Mouse (Mus musculus): Measurements from ENCODE around the gene Srpx. TPM values are rescaled to one million over a fixed set of nuclear protein-coding genes. Genes with fewer than 3 reads are reported as not detected.
A peak's percentile ranks its signal among the peaks of the same experiment; 100 is the strongest.

Gene Srpx
- total RNA-seq, 2 experiments from 2014 or later, result 4.9 to 5.3 TPM

DNA sequence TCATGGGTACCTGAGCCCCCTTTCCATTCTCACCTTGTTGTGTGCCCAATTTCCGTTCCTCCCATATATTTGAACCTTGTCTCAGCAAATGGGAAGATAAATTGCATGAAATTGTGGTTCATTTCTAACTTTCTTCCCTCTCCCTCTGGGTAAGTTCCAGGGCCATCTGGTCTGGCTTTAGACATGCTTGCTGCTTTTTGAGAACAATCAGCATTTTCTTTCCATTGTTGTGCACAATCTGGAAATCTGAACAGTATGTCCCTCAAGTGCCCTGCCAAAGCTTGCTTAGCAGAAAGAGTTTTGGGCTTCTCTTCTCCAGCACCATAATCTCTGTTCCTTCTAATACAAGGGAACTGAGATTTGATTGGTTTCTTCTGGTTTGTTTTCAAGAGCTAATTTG lies 53.7 kb downstream of the Srpx start:
- intact Hi-C loops (cut with DNase I), result no loop called here
- H3K27ac ChIP-seq, result peak overlapping the region; percentile 4; the same call in 1 of the 2 replicates
- no peak for TF ChIP-seq CTCF (IDR thresholded peaks at IDR 0.05)
- H3K4me3 ChIP-seq, result no peak overlapping the region
- DNase-seq, result no peak

DNA sequence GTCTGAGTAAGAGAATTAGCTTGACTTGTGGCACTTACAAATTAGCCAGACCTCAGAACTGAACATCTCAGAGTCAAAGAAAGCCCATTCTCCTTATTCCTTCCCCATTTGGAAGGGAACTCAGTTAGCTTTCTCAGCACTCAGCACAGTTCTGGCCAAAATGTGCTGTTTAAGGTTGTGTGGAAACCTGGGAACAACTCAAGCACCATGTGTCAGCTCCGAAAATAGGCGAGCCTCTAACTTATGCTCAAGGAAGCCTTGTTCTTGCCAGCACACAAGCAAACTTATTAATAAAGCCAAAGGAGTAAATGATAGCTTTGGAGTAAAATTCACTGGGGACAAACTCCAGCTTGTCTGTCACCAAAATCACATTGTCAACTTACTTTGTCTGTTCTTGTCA lies 54.1 kb downstream of the Srpx start:
- intact Hi-C loops (cut with DNase I), result no loop called here
- no peak overlapping the region for H3K4me3 ChIP-seq
- TF ChIP-seq CTCF (IDR thresholded peaks at IDR 0.05), result no peak
- no peak for DNase-seq
- H3K27ac ChIP-seq, result peak overlapping the region; percentile 4; the same call in 1 of the 2 replicates

DNA sequence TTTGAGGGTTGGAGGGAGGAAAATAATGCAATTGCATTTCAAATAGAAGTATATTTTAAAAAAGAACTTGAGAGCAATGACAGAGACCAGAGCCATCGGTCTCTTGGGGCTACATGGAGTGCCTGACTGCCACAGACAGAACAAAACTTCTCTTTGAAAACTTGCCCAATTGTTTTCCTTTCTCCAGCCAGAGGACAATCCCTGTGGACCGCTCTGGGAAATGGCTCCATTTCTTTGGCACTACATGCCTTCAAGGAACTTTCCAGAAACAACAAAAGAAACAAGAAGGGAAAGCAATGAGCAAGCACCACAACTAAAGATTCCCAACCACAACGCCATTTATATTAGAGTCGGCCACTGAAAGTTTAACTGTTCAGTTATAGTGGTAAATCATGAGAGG lies 55.3 kb downstream of the Srpx start:
- no peak for TF ChIP-seq CTCF (IDR thresholded peaks at IDR 0.05)
- intact Hi-C loops (cut with DNase I), result no loop called here
- DNase-seq, result peak; percentile 19
- no peak overlapping the region for H3K4me3 ChIP-seq
- H3K27ac ChIP-seq, result no peak overlapping the region

DNA sequence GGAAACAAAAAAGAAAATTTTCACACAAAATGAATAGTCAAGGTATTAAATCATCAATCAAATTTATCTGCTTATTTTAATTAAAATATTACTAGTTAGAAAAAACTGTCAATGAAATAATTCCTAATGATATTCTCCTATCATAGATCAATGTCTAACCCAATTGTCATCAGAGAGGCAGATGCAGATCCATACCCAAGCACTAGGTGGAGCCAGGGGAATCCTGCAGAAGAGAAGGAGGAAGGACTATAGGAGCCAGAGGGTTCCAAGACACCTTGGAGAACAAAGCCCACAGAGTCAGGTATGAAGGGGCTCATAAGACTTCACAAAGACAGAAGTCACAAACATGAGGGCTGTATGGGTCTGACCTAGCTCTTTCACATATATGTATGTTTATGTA lies 82.8 kb downstream of the Srpx start:
- no peak overlapping the region for H3K4me3 ChIP-seq
- intact Hi-C loops (cut with DNase I), result no loop called here
- H3K27ac ChIP-seq, result no peak overlapping the region
- peak; percentile 50 for TF ChIP-seq CTCF (IDR thresholded peaks at IDR 0.05)
- DNase-seq, result no peak

DNA sequence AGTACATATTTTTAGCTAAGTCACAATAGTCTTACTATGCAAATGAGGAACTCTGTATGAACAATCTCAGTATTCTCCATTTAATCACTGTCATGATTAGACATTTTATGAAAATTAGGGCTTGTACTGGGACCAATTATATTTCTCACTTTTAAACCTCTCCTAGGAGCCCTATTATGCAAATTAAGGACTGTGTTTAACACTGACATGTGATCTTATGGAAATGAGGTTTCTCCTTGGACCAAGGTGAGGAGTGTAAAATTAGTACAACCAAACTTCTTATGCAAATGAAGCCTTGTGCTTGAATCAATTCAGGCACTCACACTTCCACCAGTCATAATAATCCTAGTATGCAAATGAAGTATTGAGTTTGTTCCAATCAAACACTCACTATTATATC lies 107.3 kb downstream of the Srpx start:
- no peak overlapping the region for H3K4me3 ChIP-seq
- H3K27ac ChIP-seq, result no peak overlapping the region
- no peak for TF ChIP-seq CTCF (IDR thresholded peaks at IDR 0.05)
- no peak for DNase-seq
- intact Hi-C loops (cut with DNase I), result no loop called here

DNA sequence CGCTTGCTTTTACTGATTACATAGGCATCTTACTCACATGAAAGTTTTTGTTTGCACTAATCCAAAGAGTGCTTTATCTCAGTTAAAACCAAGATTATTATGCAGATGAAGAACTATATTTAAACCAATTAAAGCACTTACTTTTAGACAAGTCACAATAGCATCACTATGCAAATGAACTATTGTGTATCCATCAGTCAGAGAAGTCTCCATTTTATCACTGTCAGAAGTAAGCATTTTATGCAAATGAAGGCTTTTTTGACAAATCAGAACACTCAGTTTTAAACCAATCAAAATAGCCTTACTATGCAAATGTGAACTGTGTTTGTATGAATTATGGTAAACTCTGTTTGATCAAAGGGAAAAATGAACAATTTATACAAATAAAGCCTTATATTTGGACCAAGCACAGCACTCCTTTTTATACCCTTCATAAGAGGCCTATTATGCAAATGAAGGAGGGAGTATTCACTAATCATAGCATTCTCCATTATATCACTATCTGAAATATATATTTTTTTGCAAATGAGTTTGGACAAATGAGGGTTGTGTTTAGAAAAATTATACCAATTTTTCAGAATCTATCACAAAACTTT lies 109.7 kb downstream of the Srpx start:
- Histone ChIP-seq H3K27ac (no peak overlapping the region), H3K4me3 (no peak overlapping the region)
- intact Hi-C loops (cut with DNase I), result no loop called here
- no peak for DNase-seq
- no peak for TF ChIP-seq CTCF (IDR thresholded peaks at IDR 0.05)

DNA sequence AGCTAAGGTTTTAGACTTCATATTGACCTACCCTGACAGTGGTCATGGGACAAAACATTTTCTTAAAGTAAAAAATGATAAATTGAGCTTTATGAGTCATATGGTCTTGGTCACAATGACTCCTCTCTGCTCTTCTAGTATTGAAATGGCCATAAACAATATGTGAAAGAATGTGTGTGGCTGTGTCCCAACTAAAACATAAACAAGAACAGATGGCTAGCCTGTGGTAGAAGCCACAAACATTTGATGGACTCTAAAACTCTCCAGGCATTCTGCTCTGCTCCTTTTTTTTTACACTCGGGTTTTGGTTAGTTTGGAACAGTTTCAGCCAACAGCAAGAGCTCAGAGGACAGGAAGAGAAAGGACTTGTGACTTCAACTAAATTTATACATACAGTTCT lies 111.6 kb downstream of the Srpx start:
- H3K27ac ChIP-seq, result no peak overlapping the region
- DNase-seq, result no peak
- intact Hi-C loops (cut with DNase I), result no loop called here
- TF ChIP-seq CTCF (IDR thresholded peaks at IDR 0.05), result no peak
- H3K4me3 ChIP-seq, result no peak overlapping the region

DNA sequence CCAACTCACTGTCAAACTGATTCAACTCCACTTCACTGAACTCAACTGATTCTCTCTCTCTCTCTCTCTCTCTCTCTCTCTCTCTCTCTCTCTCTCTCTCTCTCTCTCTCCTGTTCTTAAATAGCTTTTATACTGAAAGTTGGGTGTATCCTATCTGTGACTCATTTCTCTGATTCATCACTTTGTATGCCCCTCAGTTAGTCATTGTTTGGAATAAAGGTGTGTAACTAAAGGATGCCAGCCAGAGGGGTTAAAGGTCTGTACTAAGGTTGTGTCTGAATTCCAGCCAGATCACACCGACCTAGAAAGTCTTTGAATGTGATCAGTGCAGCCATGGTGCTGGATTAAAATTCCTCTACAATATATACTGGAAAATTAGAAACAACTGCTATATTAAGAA lies 116.8 kb downstream of the Srpx start:
- no peak for TF ChIP-seq CTCF (IDR thresholded peaks at IDR 0.05)
- Histone ChIP-seq H3K4me3 (no peak overlapping the region), H3K27ac (no peak overlapping the region)
- intact Hi-C loops (cut with DNase I), result no loop called here
- DNase-seq, result no peak

Other genes with a start within 250 kb of the Srpx start
- gene Sytl5, start 232.1 kb downstream of the Srpx start, total RNA-seq (2021), result under 1 TPM; 0.10 to 0.20 TPM
- 1 to 10 TPM; 1.4 to 1.7 TPM for gene Rpgr, start 99.2 kb upstream of the Srpx start, total RNA-seq (2021)
- gene Otc, start 134.6 kb upstream of the Srpx start, total RNA-seq (2021), result not detected